Mouse (Mus musculus) erythroblast, adult 5-6 weeks (primary cell): ENCODE results near the gene Grap. TPM values are rescaled to one million over a fixed set of nuclear protein-coding genes. Genes with fewer than 3 reads are reported as not detected.
"Not testable (repeated sequence)": the region's sequence is repeated elsewhere in the genome, so short reads cannot be mapped to it uniquely, and the experiment has no call there.

Experiments used
- ATAC-seq: replicated peaks from 2 replicates; pipeline ENCODE4 v1.8.0; 2016; ENCODE audit warnings: moderate number of reproducible peaks, mild to moderate bottlenecking, moderate TSS enrichment, inconsistent platforms; ENCODE audit not compliant: poor library complexity, low FRiP score, severe bottlenecking
- total RNA-seq, 2 experiments: library from RNA; stranded (forward) in 1 of 2; stranded (reverse) in 1 of 2; fragments of 150-400 nt in 1 of 2; fragments of 200-764, 138-1000 nt in 1 of 2; gene quantifications; 2 replicates each; pipeline versions ENCODE4 v1.2.3 to v1.2.4; 2015 to 2017; ENCODE audit warnings: low replicate concordance in 2 of 2

The Grap gene
- total RNA-seq, 2 experiments from 2014 or later = not detected

DNA sequence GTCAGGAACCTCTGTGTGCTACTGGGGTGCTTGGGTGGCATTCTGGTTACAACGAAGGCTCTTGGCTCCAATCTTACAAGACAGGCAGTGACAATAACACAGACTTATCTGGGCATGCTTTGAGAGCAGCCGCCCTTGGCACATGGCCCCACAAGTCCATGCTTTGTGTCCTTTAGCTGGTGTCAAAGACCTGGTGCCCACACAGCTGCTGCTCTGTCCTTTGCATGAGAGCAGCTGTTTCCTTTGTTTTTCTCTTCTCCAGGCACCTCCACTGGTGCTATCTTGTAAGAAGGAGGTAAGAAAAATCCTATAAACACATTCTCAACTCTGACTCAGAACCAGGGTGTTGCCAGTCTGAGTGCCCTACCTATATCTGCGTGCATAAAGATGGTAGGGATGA lies 15.2 kb upstream of the Grap start:
- ATAC-seq = no peak

DNA sequence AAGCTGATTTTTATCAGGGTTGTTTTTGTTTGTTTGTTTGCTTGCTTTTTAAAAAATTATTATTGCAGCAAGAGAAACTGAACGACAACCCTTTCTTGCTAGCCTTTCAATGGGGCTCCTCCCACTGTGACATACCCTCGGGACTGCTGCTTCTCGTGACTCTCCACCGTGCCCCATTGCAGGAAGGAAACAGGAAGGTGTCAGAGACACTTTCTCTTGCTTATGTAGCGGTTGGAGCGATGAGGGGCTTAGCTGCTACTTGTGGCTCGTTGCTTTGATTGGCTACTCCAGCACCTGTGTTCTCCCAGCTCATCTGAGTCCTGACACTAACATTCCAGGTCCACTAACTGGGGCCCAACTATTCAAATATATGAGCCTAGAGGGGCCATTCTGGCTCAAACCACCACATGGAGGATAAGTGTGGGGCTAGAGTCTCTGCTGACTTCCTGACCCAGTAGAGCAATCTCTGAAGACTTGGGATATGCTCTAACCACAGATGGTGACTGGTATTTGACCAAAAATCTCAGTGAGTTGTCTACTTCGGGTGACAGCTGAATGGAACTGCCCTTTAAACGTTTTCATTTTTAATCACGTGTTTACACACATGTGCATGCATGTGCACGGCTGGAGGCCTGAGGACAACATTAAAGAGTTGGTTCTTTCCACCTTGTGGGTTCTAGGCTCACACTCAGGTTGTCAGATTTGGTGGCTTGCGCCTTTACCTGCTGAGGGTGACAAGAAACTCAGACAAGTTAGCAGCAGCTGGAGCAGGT lies 14.1 kb upstream of the Grap start:
- ATAC-seq = no peak

DNA sequence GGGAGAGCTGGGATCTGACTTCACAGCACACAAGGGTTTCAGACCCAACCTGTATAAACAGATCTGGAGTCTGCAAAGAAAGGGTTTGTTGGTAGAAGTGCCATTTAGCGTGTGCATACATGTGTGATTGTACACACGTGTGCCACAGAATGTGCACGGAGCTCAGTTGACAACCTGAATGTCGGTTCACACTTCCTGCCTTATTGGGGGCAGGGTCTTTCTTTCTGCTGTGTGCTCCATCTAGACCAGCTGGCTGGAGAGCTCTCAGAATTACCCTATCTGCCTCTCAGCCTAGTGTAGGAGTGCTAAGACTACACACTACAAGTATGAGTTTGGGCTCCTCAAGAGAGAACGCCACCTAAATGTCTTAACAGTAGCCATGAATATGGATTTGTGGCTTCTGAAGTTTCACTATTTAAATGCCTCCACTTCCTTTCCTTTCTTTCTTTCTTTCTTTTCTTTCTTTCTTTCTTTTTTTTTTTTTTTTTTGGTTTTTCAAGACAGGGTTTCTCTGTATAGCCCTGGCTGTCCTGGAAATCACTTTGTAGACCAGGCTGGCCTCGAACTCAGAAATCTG lies 13.4 kb upstream of the Grap start:
- ATAC-seq = no peak

DNA sequence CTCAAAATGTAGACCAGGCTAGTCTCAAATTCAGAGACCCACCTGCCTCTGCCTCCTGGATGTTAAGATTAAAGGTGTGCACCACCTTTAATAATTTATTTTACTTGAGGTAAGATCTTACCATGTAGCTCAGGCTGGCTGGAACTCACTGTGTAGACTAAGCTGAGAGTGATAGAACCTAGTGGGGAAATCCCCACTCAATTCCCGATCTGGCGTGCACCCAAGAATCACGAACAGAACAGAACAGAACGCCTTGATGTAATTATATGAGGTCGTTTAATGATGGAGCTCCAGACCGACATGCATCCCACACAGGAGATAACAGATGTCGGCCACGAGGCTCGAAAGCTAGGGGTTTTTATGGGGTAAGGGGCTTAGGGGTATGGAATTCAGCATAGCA lies 12.5 kb upstream of the Grap start:
- not testable (repeated sequence) for ATAC-seq

DNA sequence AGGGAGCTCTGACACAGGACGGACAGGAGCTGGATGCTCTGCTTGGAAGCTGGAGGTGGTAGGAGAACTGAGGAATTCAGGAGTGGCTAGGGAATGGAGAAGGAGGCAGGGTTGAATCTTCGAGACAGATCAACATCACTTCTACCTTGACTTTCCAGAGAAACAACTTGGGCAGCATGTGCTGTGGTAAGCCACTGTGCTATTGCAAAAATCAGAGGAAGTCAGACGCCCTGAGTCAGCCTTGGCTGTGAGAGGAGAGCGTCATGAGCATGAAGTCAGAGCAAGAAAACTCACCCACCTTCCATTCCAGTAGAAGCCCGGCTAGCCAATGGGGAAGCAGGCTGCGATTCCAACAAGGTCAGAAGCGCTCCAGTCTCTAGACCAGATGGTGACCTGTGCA lies 11.0 kb upstream of the Grap start:
- no peak for ATAC-seq

DNA sequence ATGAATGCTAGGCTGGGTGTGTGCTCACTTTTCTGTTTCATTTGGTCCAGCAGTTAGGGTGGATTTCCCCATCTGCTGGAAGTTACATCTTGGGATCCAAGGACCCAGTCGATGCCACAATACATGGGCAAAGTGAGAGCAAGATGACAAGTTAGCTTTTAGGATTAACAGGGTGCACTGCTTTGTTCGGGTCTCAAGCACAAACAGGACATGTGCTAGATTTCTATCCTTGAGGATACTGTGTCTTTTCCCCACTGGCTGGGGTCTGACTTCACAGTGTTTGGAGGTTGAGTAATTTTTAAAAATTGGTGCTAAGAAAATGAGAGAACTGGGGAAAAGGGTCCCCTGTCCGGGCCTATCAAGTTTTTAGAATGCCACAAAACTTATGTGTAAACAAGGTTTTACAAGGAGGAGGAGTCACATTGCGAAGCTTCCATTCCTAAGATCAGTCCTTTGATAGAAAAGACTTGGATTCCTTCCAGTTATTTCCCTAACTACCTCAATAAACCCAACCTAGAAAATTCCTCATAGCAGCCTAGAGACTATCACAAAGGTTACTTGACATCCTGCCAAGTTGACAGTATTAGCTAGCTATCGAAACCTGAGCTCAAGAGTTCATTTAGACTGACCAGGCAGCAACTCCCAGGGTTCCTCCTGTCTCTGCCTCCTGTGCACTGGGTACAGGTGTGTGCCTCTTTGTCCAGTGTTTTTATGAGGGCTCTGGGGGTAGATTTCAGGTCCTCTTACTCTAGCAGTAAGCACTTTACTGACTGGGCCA lies 9.7 kb upstream of the Grap start:
- no peak for ATAC-seq

DNA sequence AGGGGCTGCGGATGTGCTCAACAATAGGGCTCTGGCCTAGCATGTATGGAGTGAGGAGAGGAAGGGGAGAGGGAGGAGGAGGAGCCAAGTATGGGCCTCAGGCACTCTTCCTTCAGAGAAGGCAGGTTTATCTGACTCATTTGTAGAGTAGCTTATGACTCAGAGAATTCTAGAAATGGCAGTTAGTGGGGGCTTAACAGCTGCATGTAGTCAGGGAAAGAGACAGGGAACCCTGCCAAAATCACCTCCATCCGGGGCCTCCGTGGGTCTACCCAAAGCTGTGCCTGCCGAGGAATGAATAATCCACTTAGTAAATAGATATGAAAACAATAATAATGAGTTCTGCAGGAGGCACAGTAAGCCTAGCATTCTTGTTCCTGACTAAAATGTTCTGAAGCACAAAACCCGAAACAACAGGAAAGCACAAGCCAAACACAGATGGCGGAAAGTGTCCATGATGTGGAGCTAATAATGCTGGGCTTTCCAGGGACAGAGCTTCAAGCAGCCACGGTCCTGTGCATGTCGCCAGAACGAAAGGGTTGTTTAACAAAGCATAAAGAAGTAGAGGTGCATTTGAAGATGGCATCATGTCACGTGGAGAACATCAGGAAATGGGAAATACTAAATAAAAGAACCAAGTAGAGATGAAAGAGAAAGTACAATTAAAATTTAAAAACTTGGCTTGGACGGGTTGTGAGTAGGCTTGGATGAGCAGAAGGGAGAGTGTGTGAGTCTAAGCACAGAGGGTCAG lies 8.3 kb upstream of the Grap start:
- ATAC-seq = no peak

DNA sequence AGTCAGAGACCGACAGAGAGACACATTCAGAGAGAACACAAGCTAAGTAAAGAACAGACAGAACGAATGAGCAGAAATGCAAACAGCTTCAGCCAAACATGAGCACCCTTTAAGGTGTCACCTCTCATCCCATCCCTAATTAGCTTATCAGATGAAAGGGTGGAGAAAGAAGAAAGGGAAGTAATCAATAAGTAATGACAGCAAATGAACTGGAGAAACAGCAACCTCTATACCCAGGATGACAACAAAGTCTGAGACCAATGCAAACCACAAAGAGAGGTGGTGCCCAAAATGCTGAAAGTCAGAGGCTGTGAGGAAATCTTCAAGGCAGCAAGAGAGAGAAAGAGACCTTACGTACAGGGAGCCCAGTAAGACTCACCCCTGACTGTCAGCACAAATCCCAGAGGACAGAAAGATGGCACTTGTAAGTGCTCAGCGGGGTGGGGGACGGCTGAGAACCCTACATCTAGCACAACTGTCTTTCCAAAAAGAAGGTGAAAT lies 7.7 kb upstream of the Grap start:
- no peak for ATAC-seq

DNA sequence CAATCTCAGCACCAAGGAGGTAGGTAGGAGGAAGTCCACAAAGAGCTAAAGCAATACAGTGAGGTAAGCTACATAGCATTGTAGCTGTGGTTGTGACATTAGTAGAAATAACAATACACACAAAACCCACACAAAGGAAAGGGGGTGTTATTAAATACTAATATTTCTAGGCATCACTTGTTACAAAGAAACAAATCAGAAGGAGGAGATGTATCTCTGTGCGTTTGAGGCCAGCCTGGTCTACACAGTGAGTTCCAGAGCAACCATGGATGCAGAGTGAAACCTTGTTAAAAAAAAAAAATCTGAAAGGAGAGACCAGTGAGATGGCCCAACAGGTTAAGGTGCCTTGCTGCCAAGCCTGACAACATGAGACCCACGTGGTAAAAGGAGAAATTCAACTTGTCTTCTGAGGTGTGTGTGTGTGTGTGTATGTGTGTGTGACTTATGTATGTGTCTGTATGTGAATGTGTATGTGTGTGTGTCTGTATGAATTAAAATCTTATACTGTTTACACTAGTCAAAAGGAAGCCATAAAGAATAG lies 6.5 kb upstream of the Grap start:
- no peak for ATAC-seq

DNA sequence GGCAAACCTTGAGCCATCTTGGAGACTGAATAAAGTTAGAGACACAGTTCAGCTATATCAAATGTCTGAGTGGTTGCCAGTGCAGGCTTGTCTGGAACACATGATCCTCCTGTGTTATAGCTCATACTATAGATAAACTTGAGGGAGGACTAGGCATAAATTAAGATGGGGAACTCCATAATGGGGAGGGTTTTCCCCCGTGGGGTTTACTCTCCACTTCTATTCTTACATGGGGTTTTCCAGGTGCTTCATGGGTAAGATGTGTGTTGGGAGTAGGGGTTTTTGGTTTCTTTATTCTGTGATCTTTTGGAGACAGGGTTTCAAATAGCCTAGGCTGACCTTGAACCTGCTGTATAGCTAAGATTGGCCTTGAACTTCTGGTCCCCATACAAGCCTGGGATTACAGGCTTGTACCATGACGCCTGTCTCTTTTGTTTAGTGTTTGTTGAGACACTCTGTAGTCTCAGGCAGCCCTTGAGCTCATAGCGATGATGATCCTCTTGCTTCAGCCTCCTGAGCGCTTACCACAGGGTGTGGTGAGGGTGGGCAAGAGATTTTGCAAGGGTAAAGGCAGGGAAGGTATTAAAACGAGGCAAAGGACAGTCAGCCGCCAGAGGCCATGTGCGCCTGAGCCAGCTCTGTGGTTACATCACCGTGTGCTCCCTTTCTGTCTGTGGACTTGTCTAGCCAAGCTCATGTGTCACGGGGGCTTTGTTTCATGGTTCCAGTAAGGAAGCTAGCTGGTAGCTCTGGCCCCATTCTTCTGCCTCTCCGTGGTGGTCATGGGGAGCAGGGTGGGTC lies 5.8 kb upstream of the Grap start:
- no peak for ATAC-seq

DNA sequence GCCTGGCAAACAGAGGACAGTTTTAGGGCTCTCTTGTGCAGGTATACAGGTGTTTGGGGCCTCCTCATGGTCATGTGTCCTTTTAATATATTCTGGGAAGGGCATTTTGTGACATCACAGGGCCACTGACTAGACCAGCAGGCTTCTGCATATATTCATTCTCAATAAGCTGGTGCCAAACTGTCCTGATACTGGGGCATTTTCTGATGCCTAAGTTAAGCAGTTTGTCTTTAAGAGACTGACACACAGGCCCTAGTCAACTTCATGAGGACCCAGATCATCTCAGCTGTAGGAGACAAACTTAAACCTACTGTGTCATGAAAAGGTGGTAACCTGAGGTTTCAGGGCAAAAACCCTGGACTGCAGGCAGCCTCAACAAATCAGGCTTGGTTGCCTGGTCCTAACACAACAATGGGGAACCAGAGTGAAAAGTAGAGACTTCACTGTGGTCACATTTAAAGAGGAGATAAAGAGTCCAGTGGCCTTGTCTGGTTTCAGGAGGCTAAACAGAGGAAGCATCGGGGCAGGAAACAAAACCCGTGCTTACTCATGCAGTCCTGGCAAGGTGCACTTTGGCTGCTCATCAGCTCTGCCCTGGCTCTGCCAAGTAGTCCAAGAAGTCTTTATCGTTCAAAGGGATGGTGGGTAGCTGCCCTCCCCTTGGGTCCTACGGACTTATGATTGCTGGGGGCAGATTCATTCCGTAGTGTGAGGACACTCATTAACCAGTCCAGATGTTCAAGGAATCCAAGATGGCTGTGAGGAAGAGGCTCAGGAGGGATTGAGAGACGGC lies 4.9 kb upstream of the Grap start:
- no peak for ATAC-seq

DNA sequence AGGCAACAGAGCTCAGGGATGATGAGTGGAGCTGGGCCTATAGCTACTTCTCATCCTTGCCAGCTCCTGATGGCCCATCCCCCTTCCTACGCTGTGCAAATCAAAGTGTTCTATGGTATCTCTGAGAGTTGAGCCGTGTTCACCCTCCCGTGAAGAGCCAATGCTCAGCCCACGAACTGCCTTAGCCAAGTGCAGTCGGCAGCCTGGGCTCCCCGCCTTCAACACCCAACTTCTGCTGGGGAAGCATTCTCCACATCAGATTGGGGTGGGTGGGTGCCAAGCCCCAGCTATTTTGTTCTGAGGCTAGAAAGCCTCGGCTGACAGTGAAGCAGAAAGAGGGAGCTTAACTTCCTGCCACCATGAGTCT lies 4.3 kb upstream of the Grap start:
- ATAC-seq = no peak

DNA sequence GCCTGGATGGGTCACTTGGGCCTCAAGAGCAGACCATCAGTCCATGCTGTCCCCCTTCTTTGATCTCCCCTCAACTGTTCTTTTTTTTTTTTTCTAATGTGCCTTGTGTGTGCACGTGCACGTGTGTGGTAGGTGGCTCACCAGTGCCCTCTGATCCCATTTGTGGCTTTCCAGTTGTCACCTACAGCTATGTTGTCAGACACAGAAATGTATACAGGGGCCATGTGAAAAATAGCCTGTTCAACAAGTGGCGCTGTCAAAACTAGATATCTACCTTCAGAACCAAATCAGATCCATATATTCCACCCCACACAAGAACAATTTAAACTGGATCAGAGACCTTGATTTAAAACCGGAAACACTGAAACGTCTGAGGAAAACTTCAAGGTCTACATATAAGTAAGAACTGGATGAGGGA lies 3.9 kb upstream of the Grap start:
- ATAC-seq = no peak

DNA sequence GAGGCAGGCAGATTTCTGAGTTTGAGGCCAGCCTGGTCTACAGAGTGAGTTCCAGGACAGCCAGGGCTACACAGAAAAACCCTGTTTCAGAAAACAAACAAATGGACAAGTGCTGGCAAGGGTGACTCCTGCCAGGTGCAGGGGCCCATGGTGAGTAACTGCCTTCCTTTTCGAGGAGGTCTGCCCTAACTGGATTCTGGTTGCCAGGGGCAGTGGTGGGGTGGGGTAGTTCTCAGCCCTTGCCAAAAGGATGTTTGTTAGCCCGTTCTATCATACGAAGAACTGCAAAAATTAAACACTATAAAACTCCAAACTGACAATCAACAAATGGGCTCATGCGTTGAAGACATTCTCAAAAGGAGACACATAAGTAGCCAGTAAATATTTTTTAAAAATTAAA lies 3.4 kb upstream of the Grap start:
- ATAC-seq = no peak

DNA sequence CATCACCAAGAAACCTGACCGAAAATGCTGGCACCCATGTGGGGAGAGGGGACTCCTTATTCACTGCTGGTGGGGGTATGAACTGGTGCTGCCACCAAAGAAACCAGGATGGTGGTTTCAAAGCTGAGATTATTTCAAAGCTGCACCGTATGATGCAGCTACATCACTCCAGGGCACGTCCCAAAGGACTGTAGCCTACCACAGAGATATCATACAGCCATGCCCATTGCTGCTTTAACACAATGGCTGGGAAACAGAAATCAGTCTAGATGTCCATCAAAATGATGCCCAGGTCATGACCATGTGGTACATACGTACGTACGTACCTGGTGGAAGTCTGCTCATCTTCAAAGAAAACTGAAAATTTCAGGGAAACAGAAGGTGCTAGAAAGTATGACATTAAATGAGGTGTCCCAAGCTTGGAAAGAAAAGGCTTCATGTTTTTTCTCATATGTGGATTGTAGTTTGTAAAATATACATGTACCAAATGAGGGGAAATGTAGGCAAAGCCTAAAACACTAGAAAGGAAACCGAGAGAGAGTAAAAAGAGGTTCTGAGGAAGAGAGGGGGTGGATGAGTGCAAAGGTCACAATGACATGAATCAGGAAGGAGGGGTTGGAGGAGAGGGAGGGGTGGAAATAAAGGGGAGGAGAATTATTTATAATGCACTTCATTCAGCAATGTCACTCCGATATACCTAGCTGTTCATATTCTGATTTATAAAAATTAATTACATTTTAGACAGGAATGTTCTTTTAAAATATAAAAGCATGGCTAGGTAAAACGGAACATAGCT lies 2.4 kb upstream of the Grap start:
- no peak for ATAC-seq

DNA sequence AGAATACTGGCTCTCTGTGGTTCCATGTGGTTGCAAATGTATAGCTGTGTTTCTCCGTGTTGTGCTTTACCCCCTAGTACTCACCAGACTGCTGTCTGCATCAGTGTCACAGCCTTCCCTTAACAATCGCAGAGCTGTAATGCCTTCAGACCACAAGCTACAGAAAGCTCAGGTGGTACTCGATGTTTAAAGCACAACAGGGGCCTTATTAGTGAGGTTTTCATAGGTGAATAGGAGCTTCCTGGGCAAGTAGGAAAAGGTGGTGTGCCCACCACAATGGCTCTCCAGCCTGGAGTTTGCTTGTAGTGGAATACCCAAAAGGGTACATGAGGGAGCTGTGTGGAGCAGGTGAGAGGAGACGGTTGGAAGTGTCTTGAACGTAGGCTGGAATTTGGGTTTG lies 849 bp upstream of the Grap start:
- no peak for ATAC-seq

DNA sequence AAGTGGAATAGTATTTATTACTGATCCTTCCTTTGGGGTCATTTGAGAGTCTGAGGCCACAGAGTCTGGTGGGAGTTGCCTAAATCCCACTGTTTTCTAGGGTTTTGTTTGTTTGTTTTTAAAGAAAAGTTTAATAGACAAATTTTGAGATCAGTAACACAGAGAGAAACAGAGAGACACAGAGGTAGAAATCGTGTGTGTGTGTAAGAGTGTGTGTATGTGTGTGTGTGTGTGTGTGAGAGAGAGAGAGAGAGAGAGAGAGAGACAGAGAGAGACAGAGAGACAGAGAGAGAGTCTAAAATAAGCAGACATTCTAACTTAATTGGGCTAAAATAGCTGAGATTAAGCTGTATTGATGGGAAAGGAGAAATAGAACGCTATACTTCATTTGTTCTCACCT lies 503 bp downstream of the Grap start:
- ATAC-seq = no peak
